17 mouse cellular contexts compared by ENCODE assay signal in the genomic region with DNA sequence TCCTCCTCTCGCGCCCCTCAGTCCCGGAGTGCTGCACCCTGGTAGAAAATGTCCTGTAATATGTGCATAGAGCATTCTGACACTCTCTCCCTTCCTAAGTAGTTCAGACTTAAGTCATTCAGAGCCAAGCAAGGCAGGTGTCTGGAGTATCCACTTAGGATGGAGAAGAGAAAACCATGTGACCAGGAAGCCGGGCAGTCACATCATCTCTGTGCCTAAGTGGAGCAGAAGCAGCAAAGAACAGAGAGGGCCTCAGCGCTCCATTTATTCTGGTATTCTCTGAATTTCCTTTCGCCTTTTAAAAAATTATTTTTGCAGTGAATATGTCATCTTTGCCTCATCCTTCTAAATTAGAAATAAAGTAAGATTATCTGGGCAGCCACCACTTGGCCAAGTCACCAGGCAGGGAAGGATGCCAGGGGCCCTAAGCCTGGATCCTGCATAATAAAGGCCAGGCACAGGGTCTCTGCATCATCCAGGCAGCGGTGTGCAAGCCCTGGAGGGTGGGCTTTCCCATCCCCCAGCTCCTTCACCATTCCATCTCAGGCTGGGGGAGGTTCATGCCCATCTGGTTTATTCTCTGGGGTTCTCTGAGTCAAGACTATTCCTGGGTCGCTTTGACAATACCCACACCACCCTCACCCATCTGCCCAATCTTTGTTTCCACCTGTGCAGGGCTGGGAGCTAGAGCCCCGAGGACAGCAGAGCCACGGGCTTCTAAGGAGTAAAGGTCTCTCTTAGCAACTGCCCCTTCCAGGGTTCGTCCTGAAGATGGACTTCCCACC. TPM values are rescaled to one million over a fixed set of nuclear protein-coding genes. Genes with fewer than 3 reads are reported as not detected.
DNase-seq lines count a peak whose midpoint lies in the region; ATAC-seq lines count a peak whose summit lies in the region.
"Had no signal": no experiment of that assay in that cellular context is flagged by ENCODE, and none has a peak within 500 bp of the region (broad histone marks: within the 10 kb centered on the region; RNA-seq: fewer than 3 reads in every experiment).

No protein-coding gene starts in this region.

- no peak for DNase-seq in forebrain, embryonic 14.5 days (ENCODE audit: low spot score)
- DNase-seq in midbrain, embryonic 10.5 days (ENCODE audit: low spot score): no peak
- peak; percentile 61 to 74 for DNase-seq in left cerebral cortex, postnatal 36 days (ENCODE audit: low spot score in 2 of 2)
- no peak for DNase-seq in adrenal gland, postnatal 10 days
- DNase-seq: cerebellum, postnatal 14 days; gastrocnemius, postnatal 10 days; kidney, adult 18-20 months; kidney, postnatal 10 days; liver; lung, adult 18-20 months; retina, postnatal 1 day had no signal

- no peaks in the 10 kb centered on the region for H3K4me1 ChIP-seq in forebrain, embryonic 15.5 days
- no peaks in the 10 kb centered on the region for H3K4me1 ChIP-seq in forebrain, embryonic 14.5 days (ENCODE audit: control insufficient read depth, insufficient read depth, low read length)
- no peaks in the 10 kb centered on the region for H3K4me1 ChIP-seq in hindbrain, embryonic 16.5 days (ENCODE audit: control insufficient read depth, insufficient read depth, low read depth, low read length)
- H3K4me1 ChIP-seq in hindbrain, embryonic 13.5 days (replicated peaks): peaks cover 6% of the 10 kb centered on the region
- H3K4me1 ChIP-seq in midbrain, embryonic 13.5 days (replicated peaks): peaks cover 11% of the 10 kb centered on the region
- peaks cover 14% of the 10 kb centered on the region; the same call in 1 of the 2 replicates for H3K4me1 ChIP-seq in midbrain, embryonic 10.5 days
- H3K4me1 ChIP-seq: hindbrain, embryonic 15.5 days had no signal

- H3K27me3 ChIP-seq in forebrain, embryonic 15.5 days: no peaks in the 10 kb centered on the region
- no peaks in the 10 kb centered on the region for H3K27me3 ChIP-seq in forebrain, embryonic 14.5 days (replicated peaks; ENCODE audit: control insufficient read depth, insufficient read depth, low read length)
- no peaks in the 10 kb centered on the region for H3K27me3 ChIP-seq in hindbrain, embryonic 16.5 days (replicated peaks; ENCODE audit: control insufficient read depth, insufficient read depth, low read length)
- H3K27me3 ChIP-seq in hindbrain, embryonic 13.5 days: no peaks in the 10 kb centered on the region
- no peaks in the 10 kb centered on the region for H3K27me3 ChIP-seq in midbrain, embryonic 13.5 days
- no peaks in the 10 kb centered on the region for H3K27me3 ChIP-seq in midbrain, embryonic 10.5 days (ENCODE audit: low read depth, poor library complexity, severe bottlenecking)
- H3K27me3 ChIP-seq: hindbrain, embryonic 15.5 days had no signal

- H3K9me3 ChIP-seq in forebrain, embryonic 15.5 days: no peaks in the 10 kb centered on the region
- H3K9me3 ChIP-seq in forebrain, embryonic 14.5 days (replicated peaks; ENCODE audit: control insufficient read depth, low read length): no peaks in the 10 kb centered on the region
- no peaks in the 10 kb centered on the region for H3K9me3 ChIP-seq in hindbrain, embryonic 16.5 days (ENCODE audit: control insufficient read depth, low read length)
- no peaks in the 10 kb centered on the region for H3K9me3 ChIP-seq in hindbrain, embryonic 13.5 days
- H3K9me3 ChIP-seq in midbrain, embryonic 13.5 days: no peaks in the 10 kb centered on the region
- H3K9me3 ChIP-seq in midbrain, embryonic 10.5 days (replicated peaks): no peaks in the 10 kb centered on the region
- H3K9me3 ChIP-seq: hindbrain, embryonic 15.5 days had no signal

- no peak overlapping the region for H3K4me3 ChIP-seq in forebrain, embryonic 15.5 days
- no peak overlapping the region for H3K4me3 ChIP-seq in forebrain, embryonic 14.5 days (ENCODE audit: low read depth, low read length)
- no peak overlapping the region for H3K4me3 ChIP-seq in hindbrain, embryonic 16.5 days (ENCODE audit: low read length)
- no peak overlapping the region for H3K4me3 ChIP-seq in hindbrain, embryonic 13.5 days
- no peak overlapping the region for H3K4me3 ChIP-seq in midbrain, embryonic 13.5 days (replicated peaks)
- H3K4me3 ChIP-seq in midbrain, embryonic 10.5 days: no peak overlapping the region
- H3K4me3 ChIP-seq: hindbrain, embryonic 15.5 days had no signal

- H3K4me2 ChIP-seq in forebrain, embryonic 15.5 days (replicated peaks): no peak overlapping the region
- H3K4me2 ChIP-seq in forebrain, embryonic 14.5 days (ENCODE audit: low read length): no peak overlapping the region
- H3K4me2 ChIP-seq in hindbrain, embryonic 16.5 days (ENCODE audit: low read length): no peak overlapping the region
- H3K4me2 ChIP-seq in hindbrain, embryonic 13.5 days: no peak overlapping the region
- no peak overlapping the region for H3K4me2 ChIP-seq in midbrain, embryonic 13.5 days (replicated peaks)
- H3K4me2 ChIP-seq: hindbrain, embryonic 15.5 days had no signal

- no peak overlapping the region for H3K9ac ChIP-seq in forebrain, embryonic 15.5 days (replicated peaks)
- no peak overlapping the region for H3K9ac ChIP-seq in forebrain, embryonic 14.5 days (ENCODE audit: low read length)
- H3K9ac ChIP-seq in hindbrain, embryonic 16.5 days (ENCODE audit: low read depth, low read length): no peak overlapping the region
- no peak overlapping the region for H3K9ac ChIP-seq in hindbrain, embryonic 13.5 days
- H3K9ac ChIP-seq in midbrain, embryonic 13.5 days (replicated peaks): no peak overlapping the region
- H3K9ac ChIP-seq: hindbrain, embryonic 15.5 days had no signal

- intact Hi-C loops in left cerebral cortex, postnatal 36 days (cut with DNase I): loop anchor here (10.0 kb wide), 1 partner anchor 63 kb away; no protein-coding TSS in a partner anchor

- H3K27ac ChIP-seq in forebrain, embryonic 15.5 days (replicated peaks): no peak overlapping the region
- H3K27ac ChIP-seq in forebrain, embryonic 14.5 days (ENCODE audit: low read depth, low read length): no peak overlapping the region
- no peak overlapping the region for H3K27ac ChIP-seq in hindbrain, embryonic 16.5 days (ENCODE audit: low read depth, low read length)
- no peak overlapping the region for H3K27ac ChIP-seq in hindbrain, embryonic 13.5 days
- no peak overlapping the region for H3K27ac ChIP-seq in midbrain, embryonic 13.5 days
- H3K27ac ChIP-seq in midbrain, embryonic 10.5 days (replicated peaks): no peak overlapping the region
- H3K27ac ChIP-seq: hindbrain, embryonic 15.5 days; stomach, postnatal 0 days had no signal

- H3K36me3 ChIP-seq in forebrain, embryonic 15.5 days: peaks cover 3% of the 10 kb centered on the region; the same call in 1 of the 2 replicates
- peaks cover 9% of the 10 kb centered on the region for H3K36me3 ChIP-seq in forebrain, embryonic 14.5 days (ENCODE audit: control insufficient read depth, insufficient read depth, low read length)
- no peaks in the 10 kb centered on the region for H3K36me3 ChIP-seq in hindbrain, embryonic 16.5 days (ENCODE audit: control insufficient read depth, insufficient read depth, low read length)
- H3K36me3 ChIP-seq in hindbrain, embryonic 13.5 days: peaks cover 11% of the 10 kb centered on the region; the same call in 1 of the 2 replicates
- peaks cover 12% of the 10 kb centered on the region for H3K36me3 ChIP-seq in midbrain, embryonic 13.5 days
- peaks cover 16% of the 10 kb centered on the region for H3K36me3 ChIP-seq in midbrain, embryonic 10.5 days

- WGBS in forebrain, embryonic 15.5 days: 74% methylated on average over 11 of the region's 11 CpGs
- WGBS in forebrain, embryonic 14.5 days: 72% methylated on average over 11 of the region's 11 CpGs
- 73% methylated on average over 11 of the region's 11 CpGs for WGBS in hindbrain, embryonic 16.5 days
- WGBS in hindbrain, embryonic 13.5 days: 75% methylated on average over 11 of the region's 11 CpGs
- 76% methylated on average over 11 of the region's 11 CpGs for WGBS in midbrain, embryonic 13.5 days
- WGBS in midbrain, embryonic 10.5 days: 81% methylated on average over 11 of the region's 11 CpGs

- ATAC-seq in forebrain, embryonic 15.5 days (replicated peaks): peak; percentile 32; the same call in 1 of the 2 replicates
- no peak for ATAC-seq in forebrain, embryonic 14.5 days
- 0 out of 2 replicates have a peak, but pooled peaks have one; percentile 29 for ATAC-seq in hindbrain, embryonic 16.5 days
- ATAC-seq in hindbrain, embryonic 13.5 days (ENCODE audit: low FRiP score): no peak
- peak; percentile 18; the same call in 1 of the 2 replicates for ATAC-seq in midbrain, embryonic 13.5 days

RNA-seq across cellular contexts. Expression of gene Panx1, which starts 47.8 kb away (rescaled TPM):
- polyA plus RNA-seq in forebrain, embryonic 15.5 days (2015; fragmentation: Nextera tagmentation; extraction: Ambion mirVana): 150 and 151 TPM in 2 replicates
- polyA plus RNA-seq in forebrain, embryonic 14.5 days (2014; fragmentation: Nextera tagmentation; extraction: Ambion mirVana): 173 and 183 TPM in 2 replicates
- 135 and 155 TPM in 2 replicates for polyA plus RNA-seq in hindbrain, embryonic 16.5 days (2015; fragmentation: Nextera tagmentation; extraction: Ambion mirVana)
- 148 and 152 TPM in 2 replicates for polyA plus RNA-seq in hindbrain, embryonic 13.5 days (2015; fragmentation: Nextera tagmentation; extraction: Ambion mirVana)
- 144 and 155 TPM in 2 replicates for polyA plus RNA-seq in midbrain, embryonic 13.5 days (2015; fragmentation: Nextera tagmentation; extraction: Ambion mirVana)
- 77.7 and 85.5 TPM in 2 replicates for polyA plus RNA-seq in midbrain, embryonic 10.5 days (2016; fragmentation: Nextera tagmentation; extraction: Ambion mirVana)
- 10 to 100 TPM; 27.0 to 30.3 TPM for total RNA-seq in left cerebral cortex, postnatal 36 days (2021)
- total RNA-seq in adrenal gland, postnatal 10 days (2021): 10 to 100 TPM; 13.5 to 14.6 TPM

Comparison
In these comparisons a context has a peak if more than half of its experiments do, and no peak if none do; other contexts are left out.
1. ATAC-seq: peak in forebrain, embryonic 15.5 days (single experiment), hindbrain, embryonic 16.5 days (single experiment) and midbrain, embryonic 13.5 days (single experiment); none in forebrain, embryonic 14.5 days (single experiment) and hindbrain, embryonic 13.5 days (single experiment).
2. DNase-seq: peak in left cerebral cortex, postnatal 36 days (2 of 2); none in forebrain, embryonic 14.5 days (single experiment), midbrain, embryonic 10.5 days (single experiment) and adrenal gland, postnatal 10 days (single experiment).